Mouse (Mus musculus) heart, embryonic 10.5 days (tissue): ENCODE measurements around the gene Gtsf2. TPM values are rescaled to one million over a fixed set of nuclear protein-coding genes. Genes with fewer than 3 reads are reported as not detected.

Experiments
- DNase-seq: peaks from one replicate; pipeline ENCODE4 v3.0.0-alpha.2; 2017; ENCODE audit warnings: low spot score
- H3K27ac ChIP-seq: fragments of 300-500 bp; sonication (generic); 2 replicates; pipeline ENCODE4 v1.5.1; 2016; ENCODE audit warnings: mild to moderate bottlenecking
- H3K27me3 ChIP-seq: fragments of 300-500 bp; sonication (generic); 2 replicates; pipeline ENCODE4 v1.6.1; 2016; ENCODE audit warnings: mild to moderate bottlenecking; ENCODE audit not compliant: poor library complexity, insufficient read depth, severe bottlenecking
- H3K36me3 ChIP-seq: fragments of 300-500 bp; sonication (generic); 2 replicates; pipeline ENCODE4 v1.6.1; 2016; ENCODE audit warnings: mild to moderate bottlenecking, moderate library complexity
- H3K4me1 ChIP-seq: fragments of 300-500 bp; sonication (generic); 2 replicates; pipeline ENCODE4 v1.6.1; 2016; ENCODE audit warnings: mild to moderate bottlenecking
- H3K4me3 ChIP-seq: fragments of 300-500 bp; sonication (generic); 2 replicates; pipeline ENCODE4 v1.5.1; 2016; ENCODE audit warnings: mild to moderate bottlenecking, moderate library complexity
- H3K9me3 ChIP-seq: fragments of 300-500 bp; sonication (generic); 2 replicates; pipeline ENCODE4 v1.6.1; 2016; ENCODE audit warnings: mild to moderate bottlenecking, moderate library complexity
- WGBS: fragments of 180-500 bp; shearing (Covaris S2); methylation state at CpG from one replicate; pipeline ENCODE4 v1.1.7; 2016; 5-methylcytosine and 5-hydroxymethylcytosine counted together
- polyA plus RNA-seq: library from polyadenylated mRNA; unstranded; fragments of >200 nt; fragmentation: Nextera tagmentation; extraction: Ambion mirVana; gene quantifications from 2 replicates; pipeline ENCODE4 v1.2.1, GENCODE M21; 2016

Gene Gtsf2
- polyA plus RNA-seq: not detected in 2 replicates

DNA sequence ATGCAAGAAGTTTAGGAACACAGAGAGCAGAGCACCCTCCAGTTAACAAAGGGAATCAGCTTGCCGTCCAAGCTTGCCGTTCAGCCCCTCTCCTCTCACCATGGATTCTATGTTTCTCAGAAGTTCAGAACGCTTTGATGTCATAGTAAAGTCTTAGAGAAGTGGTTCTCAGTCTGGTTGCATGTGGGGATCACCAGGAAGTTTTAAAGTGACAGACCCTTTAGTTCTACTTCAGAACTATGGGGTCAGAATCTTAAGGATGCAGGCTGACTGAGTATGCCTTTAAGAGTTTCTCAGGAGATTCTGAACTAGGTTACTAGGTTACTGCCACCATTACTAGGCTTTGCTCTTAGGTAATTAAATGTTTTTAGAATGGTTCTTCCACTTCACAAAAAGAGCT is at the start of gene Gtsf2:
Gene Gtsf2 (minus strand): TSS at position 101 of the 400 bp plus-strand sequence.
- no peak within 1 kb of the TSS for H3K27ac ChIP-seq
- H3K9me3 ChIP-seq: no peaks in the 10 kb centered on the region
- H3K27me3 ChIP-seq: no peaks in the 10 kb centered on the region
- no peak for DNase-seq
- H3K4me3 ChIP-seq: no peak within 1 kb of the TSS
- 45% methylated on average over 3 of the region's 3 CpGs for WGBS
- no peaks in the 10 kb centered on the region for H3K36me3 ChIP-seq
- H3K4me1 ChIP-seq: no peaks in the 10 kb centered on the region

DNA sequence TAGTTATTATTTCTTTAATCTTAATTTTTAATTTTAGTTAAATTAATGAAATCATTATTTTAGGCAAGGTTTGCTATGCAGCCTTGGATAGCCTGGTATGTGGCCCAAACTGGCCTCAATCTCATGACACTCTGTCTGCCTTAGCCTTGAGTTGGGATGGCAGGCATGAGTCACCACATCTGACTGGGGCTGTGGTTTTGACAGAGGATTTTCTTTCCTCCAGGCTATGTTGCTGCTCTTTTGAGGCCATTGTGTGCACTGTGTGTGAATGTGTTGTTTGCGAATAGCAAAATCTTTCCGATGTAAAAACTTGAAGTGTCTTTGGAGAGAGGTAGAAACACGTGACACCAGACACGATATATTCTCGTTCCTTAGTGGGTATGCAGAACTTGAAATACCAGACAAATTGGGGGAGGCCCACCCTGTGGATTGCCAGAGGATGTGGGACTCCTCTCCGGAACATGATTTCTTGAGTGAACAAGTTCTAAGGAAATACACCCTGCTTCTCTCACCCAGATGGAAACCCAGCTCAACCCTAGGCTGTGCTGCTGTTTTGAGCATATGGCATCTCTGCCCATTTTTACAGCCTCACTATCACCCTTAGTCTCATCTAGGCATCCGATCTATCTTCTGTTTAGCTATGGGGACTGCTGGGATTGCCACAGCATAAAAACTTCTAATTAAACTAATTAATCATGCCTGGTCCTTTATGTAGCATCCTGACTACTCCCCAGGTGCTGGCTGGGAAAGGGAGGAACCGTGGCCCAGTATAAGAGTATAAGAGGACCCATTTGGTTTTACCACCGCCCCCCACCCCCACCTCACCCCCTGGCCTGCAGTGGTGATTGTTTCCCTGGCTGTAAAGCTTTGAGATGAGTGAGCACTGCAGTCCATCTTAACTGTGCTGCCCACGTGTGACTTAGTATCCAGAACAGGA is 48.2 kb upstream of the Gtsf2 start:
- no peak for DNase-seq
- H3K27me3 ChIP-seq: peaks cover 23% of the 10 kb centered on the region
- no peaks in the 10 kb centered on the region for H3K36me3 ChIP-seq
- no peak overlapping the region for H3K4me3 ChIP-seq
- H3K27ac ChIP-seq: no peak overlapping the region
- H3K9me3 ChIP-seq: no peaks in the 10 kb centered on the region
- 70% methylated on average over 10 of the region's 10 CpGs for WGBS
- H3K4me1 ChIP-seq: 0 out of 2 replicates have a peak, but pooled peaks cover 3% of the 10 kb centered on the region

DNA sequence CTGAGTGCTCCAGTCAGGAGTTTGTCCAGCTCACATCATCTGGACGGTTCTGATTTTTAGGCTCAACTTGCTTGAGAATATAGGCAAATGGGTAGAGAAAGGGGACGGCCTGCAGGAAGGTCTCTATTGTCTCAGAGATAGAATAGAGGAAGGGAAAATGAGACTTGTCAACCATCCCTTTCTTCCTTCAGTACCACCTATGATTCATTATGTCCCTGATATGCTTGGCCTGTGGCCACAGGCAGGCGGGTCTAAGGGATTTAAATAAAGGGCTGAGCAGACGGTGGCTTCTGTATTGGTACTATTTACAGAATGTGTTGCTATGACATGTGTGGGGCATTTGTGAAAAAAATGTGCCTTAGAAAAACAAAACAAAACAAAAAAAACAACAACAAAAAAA is 40.1 kb upstream of the Gtsf2 start:
- DNase-seq: no peak
- Histone ChIP-seq H3K27ac (no peak overlapping the region), H3K27me3 (no peaks in the 10 kb centered on the region), H3K4me3 (no peak overlapping the region), H3K9me3 (no peaks in the 10 kb centered on the region), H3K36me3 (no peaks in the 10 kb centered on the region), H3K4me1 (no peaks in the 10 kb centered on the region)
- WGBS: 57% methylated on average over 4 of the region's 4 CpGs

DNA sequence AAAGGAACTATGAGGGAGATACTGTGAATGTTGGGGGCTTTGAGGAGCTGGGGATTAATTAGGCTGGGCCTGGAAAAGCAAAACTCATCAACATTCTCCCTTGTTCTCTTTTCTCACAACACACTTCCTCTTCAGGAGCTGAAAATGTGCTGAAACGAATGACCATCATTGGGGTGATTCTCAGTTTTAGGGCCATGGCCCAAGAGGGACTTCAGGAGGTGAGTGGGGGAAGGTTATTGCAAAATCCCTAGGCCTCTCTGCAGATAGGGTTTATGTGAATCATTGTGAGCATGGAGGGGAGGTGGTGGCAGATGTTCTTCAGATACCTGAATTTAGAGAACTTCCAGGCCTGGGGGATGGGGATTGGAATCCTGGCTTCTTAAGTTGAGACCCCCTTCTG is 38.4 kb upstream of the Gtsf2 start:
- DNase-seq: no peak
- no peak overlapping the region for H3K4me3 ChIP-seq
- H3K27me3 ChIP-seq: no peaks in the 10 kb centered on the region
- H3K4me1 ChIP-seq: no peaks in the 10 kb centered on the region
- H3K9me3 ChIP-seq: no peaks in the 10 kb centered on the region
- H3K27ac ChIP-seq: no peak overlapping the region
- H3K36me3 ChIP-seq: no peaks in the 10 kb centered on the region
- 48% methylated on average over 1 of the region's 1 CpGs for WGBS

DNA sequence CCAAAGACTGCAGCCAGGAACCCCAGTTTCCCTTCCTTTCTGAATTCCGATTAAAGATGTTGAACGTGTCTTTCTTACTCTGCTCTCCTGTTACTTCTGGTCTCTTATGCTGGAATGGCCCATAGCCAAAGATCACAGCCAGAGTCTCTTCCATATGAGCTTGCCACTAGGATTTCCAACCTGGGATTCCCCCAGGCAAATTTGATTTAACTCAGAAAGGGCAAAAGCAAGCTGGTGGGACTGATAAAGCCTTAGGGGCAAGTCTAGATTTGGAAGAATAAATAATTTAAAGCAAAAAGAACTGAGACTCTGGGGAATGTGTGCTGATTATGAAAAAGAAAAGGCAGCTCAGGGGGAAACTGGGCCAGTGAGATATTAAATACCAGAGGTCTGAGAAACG is 36.8 kb upstream of the Gtsf2 start:
- no peaks in the 10 kb centered on the region for H3K9me3 ChIP-seq
- no peak overlapping the region for H3K27ac ChIP-seq
- 71% methylated on average over 3 of the region's 3 CpGs for WGBS
- H3K4me3 ChIP-seq: no peak overlapping the region
- peak; percentile 42 for DNase-seq
- no peaks in the 10 kb centered on the region for H3K27me3 ChIP-seq
- H3K4me1 ChIP-seq: no peaks in the 10 kb centered on the region
- H3K36me3 ChIP-seq: no peaks in the 10 kb centered on the region

DNA sequence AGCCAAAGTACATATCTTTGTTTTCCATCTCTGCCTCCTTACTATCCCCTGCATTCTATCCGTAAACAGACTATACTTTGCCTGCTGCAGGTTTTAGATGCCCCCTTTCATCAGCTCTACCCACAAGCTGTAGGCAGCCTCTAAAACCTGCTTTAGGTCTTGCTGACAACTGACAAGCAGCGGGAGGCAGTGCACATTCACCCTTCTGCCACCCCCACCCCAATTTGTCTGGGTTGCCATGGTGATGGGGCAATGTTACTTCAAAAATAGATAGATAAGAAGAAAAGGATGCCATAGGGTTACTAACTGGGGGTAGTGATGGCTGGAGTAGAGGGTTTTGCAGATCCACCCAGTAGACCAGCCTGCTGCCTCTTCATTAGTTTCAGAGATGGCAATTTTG is 36.2 kb upstream of the Gtsf2 start:
- WGBS: 46% methylated on average over 2 of the region's 2 CpGs
- H3K36me3 ChIP-seq: no peaks in the 10 kb centered on the region

DNA sequence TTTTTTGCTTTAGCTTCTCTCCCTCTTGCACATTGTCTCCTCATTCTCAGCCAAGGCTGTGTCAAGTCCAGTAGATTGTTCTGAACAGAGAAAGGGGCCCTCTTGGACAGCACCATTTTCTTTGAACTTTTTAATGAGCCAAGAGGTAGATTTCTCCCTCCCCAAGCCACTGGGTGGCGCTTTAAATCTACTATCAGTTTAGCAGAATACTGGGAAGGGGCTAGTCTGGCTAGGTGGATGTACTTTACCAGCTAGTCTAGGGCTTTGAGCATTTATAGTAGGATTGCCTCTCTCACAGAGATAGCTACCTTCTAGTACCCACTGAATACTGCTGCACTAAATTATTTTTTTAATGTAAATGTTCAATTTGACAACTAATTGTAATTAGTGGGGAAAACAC is 34.2 kb upstream of the Gtsf2 start:
- Histone ChIP-seq H3K4me3 (no peak overlapping the region), H3K27ac (no peak overlapping the region), H3K9me3 (no peaks in the 10 kb centered on the region), H3K36me3 (no peaks in the 10 kb centered on the region), H3K27me3 (peaks cover 5% of the 10 kb centered on the region; the same call in 1 of the 2 replicates), H3K4me1 (no peaks in the 10 kb centered on the region)
- WGBS: 0% methylated on average over 1 of the region's 1 CpGs
- DNase-seq: peak; percentile 47

More for the DNA sequence above, 36.2 kb upstream of the Gtsf2 start:
- Histone ChIP-seq H3K4me3 (no peak overlapping the region), H3K9me3 (no peaks in the 10 kb centered on the region), H3K27me3 (no peaks in the 10 kb centered on the region), H3K4me1 (no peaks in the 10 kb centered on the region), H3K27ac (no peak overlapping the region)
- DNase-seq: no peak

DNA sequence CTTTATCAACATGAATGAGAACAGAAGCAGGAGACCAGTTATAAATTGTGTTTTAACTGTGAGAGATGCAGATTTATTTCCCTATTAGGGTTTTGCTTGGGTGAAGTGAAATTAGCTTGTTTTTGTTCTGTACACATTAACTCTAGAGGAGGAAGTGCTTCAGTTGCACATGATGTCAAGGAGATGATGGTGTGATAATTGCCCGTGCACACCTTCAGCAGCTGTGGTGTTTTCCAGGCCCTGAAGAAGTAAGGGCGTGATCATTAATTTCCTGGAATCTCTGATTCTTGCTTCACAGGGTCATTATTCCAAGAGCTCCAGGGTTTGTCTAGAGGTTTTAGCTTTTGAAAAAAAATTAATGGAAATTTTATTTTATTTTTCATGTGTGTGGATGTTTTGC is 31.9 kb upstream of the Gtsf2 start:
- Histone ChIP-seq H3K9me3 (no peaks in the 10 kb centered on the region), H3K27me3 (peaks cover 5% of the 10 kb centered on the region; the same call in 1 of the 2 replicates), H3K27ac (no peak overlapping the region), H3K36me3 (no peaks in the 10 kb centered on the region), H3K4me1 (no peaks in the 10 kb centered on the region), H3K4me3 (no peak overlapping the region)
- DNase-seq: no peak
- 75% methylated on average over 2 of the region's 2 CpGs for WGBS

DNA sequence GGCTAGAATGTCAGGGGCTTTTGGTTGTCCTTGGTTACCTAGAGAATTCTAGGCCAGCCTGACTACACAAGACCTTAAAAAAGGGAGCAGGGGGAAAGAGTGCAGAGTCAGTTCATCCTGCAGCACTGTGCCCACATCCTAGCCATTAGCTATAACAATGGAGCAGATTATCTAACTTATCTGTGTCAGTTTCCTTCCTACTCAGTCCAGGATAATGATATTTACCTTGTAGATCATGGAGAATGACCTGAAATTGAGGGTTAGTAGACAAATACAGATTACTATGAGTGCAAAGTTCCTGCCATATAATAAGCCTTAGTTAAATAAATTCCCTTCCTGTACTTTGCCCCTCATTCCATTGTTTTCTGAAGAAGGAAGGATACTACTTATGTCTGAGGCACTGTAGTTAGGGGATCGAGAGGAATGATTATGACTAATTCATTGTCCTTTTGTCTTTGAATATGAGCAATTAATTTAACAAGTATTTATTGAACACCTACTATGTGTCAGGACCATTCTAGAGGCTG is 30.9 kb upstream of the Gtsf2 start:
- Histone ChIP-seq H3K4me1 (no peaks in the 10 kb centered on the region), H3K9me3 (no peaks in the 10 kb centered on the region), H3K36me3 (no peaks in the 10 kb centered on the region), H3K27me3 (peaks cover 5% of the 10 kb centered on the region; the same call in 1 of the 2 replicates), H3K27ac (no peak overlapping the region), H3K4me3 (no peak overlapping the region)
- 59% methylated on average over 1 of the region's 1 CpGs for WGBS
- no peak for DNase-seq

DNA sequence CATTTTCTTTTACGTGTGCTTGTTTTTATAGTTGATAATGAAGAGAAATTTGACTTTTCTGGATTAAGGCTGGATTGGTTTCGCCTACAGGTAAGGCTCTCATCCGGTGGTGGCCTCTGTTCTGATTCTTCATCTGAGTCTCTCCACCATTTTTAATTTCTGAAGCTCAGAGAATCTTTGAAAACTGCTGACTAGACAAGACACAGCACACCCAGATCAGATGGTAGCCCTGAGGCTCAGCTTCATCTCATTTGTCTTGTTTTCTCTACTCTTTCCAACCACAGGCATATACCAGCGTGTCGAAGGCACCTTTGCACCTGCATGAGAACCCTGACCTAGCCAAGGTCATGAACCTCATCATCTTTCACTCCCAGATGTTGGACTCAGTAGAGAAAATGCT is 25.5 kb upstream of the Gtsf2 start:
- H3K27me3 ChIP-seq: peaks cover 5% of the 10 kb centered on the region; the same call in 1 of the 2 replicates
- DNase-seq: no peak
- no peak overlapping the region for H3K27ac ChIP-seq
- no peaks in the 10 kb centered on the region for H3K9me3 ChIP-seq
- H3K4me1 ChIP-seq: peaks cover 10% of the 10 kb centered on the region
- no peak overlapping the region for H3K4me3 ChIP-seq
- WGBS: 79% methylated on average over 5 of the region's 5 CpGs
- H3K36me3 ChIP-seq: no peaks in the 10 kb centered on the region

DNA sequence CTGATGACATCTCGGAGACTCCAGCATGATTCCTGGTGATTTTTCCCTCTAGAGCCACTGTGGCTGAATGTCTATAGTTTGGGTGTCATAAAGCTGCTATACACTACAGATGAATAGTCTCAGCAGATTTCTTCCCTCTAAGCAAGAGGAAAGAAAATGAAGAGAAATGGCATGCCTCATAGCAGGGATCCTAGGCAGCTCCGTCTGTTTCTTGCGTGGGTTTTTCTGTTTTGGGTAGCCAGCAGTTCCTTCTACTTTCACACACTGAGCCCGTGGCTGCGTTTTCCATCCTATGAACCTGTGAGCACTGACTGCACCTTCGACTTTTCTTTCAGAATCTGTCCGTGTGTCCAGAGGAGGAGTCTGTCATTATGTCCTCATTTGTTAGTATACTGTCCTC is 24.9 kb upstream of the Gtsf2 start:
- WGBS: 82% methylated on average over 7 of the region's 7 CpGs
- Histone ChIP-seq H3K36me3 (no peaks in the 10 kb centered on the region), H3K4me3 (no peak overlapping the region), H3K4me1 (peaks cover 10% of the 10 kb centered on the region), H3K27me3 (no peaks in the 10 kb centered on the region), H3K9me3 (no peaks in the 10 kb centered on the region), H3K27ac (no peak overlapping the region)
- no peak for DNase-seq

DNA sequence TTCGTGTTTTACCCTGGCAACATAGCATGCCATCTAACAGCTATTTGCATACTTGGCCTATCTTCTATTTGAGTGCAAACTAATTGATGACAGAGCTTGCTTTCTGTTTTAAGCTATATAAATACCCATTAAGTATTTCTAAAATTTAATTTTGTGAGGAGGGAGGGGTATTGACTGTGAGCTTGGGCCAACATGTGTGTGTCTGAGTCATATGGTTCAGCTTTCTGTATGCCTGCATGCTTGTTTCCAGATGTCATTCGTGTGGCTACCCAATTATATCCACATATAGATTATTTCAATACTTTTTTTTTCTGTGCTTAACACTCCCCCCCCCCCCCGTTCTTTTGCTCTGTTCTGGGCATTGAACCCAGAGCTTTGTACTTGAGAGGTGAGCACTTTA is 24.0 kb upstream of the Gtsf2 start:
- WGBS: 68% methylated on average over 3 of the region's 3 CpGs
- DNase-seq: no peak
- H3K27ac ChIP-seq: no peak overlapping the region
- peaks cover 10% of the 10 kb centered on the region for H3K4me1 ChIP-seq
- H3K9me3 ChIP-seq: no peaks in the 10 kb centered on the region
- H3K4me3 ChIP-seq: no peak overlapping the region
- H3K27me3 ChIP-seq: no peaks in the 10 kb centered on the region
- H3K36me3 ChIP-seq: no peaks in the 10 kb centered on the region

DNA sequence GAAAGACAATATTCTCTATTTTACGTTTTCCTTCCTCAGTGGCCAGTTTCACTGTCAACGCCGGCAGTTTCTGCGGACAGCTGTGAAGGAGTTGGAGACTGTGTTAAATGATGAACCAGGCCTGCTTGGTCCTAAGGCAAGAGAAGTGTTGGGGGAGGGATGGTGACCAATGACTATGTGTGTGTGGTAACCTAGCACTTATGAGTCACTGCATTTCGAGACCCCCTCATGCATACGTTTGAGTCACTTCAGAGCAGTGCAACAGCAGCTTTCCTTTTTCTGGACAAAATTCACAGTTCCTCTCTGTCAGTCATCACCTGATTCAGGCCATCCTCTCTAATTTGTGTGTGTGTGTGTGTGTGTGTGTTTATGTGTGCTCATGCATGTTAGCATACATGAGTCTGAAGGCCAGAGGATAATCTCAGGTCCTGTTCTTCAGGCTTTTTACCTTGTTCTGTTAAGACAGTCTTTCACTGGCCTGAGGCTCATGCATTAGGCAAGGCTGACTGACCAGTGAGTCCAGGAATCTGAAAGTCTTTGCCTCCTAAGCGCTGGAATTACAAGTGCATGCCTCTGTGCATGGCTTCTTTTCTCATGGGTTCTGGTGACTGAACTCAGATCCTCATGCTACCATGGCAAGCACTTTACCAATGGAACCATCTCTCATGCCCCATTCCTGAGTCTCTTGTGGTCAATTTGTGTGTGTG is 23.4 kb upstream of the Gtsf2 start:
- Histone ChIP-seq H3K4me3 (no peak overlapping the region), H3K36me3 (no peaks in the 10 kb centered on the region), H3K27me3 (no peaks in the 10 kb centered on the region), H3K4me1 (peaks cover 10% of the 10 kb centered on the region), H3K9me3 (no peaks in the 10 kb centered on the region), H3K27ac (no peak overlapping the region)
- DNase-seq: no peak
- WGBS: 77% methylated on average over 7 of the region's 7 CpGs
